8 mouse cellular contexts compared by ENCODE assay signal in genomic region chr10:79996272-79997033, GRCm38 (mm10). TPM values are rescaled to one million over a fixed set of nuclear protein-coding genes. Genes with fewer than 3 reads are reported as not detected.
DNase-seq lines count a peak whose midpoint lies in the region; ATAC-seq and TF ChIP-seq lines count a peak whose summit lies in the region.

Abca7 (plus strand) TSS chr10:79996494.

- H3K9ac ChIP-seq in embryonic facial prominence, embryonic 13.5 days, result peak within 1 kb of the TSS; percentile 64
- peak within 1 kb of the TSS; percentile 81 for H3K9ac ChIP-seq in heart, adult 2 months (ENCODE audit: low read depth, low read length)
- peak within 1 kb of the TSS; percentile 56 for H3K9ac ChIP-seq in limb, embryonic 12.5 days (replicated peaks)
- H3K9ac ChIP-seq in midbrain, embryonic 14.5 days (replicated peaks; ENCODE audit: low read length), result peak within 1 kb of the TSS; percentile 47

- peaks cover 16% of the 10 kb centered on the region for H3K4me1 ChIP-seq in embryonic facial prominence, embryonic 13.5 days
- peaks cover 3% of the 10 kb centered on the region; the same call in 1 of the 2 replicates for H3K4me1 ChIP-seq in heart, adult 2 months (ENCODE audit: control insufficient read depth, insufficient read depth, low read length)
- peaks cover 15% of the 10 kb centered on the region for H3K4me1 ChIP-seq in limb, embryonic 12.5 days (replicated peaks)
- H3K4me1 ChIP-seq in midbrain, embryonic 14.5 days (ENCODE audit: control insufficient read depth, insufficient read depth, low read length), result peaks cover 12% of the 10 kb centered on the region

- peak; percentile 58; the same call in 1 of the 2 replicates for TF ChIP-seq POLR2A in heart, adult 2 months (IDR thresholded peaks at IDR 0.05; ENCODE audit: insufficient read depth, low read depth, low read length)

- peak within 1 kb of the TSS; percentile 51 for H3K4me3 ChIP-seq in embryonic facial prominence, embryonic 13.5 days
- peak within 1 kb of the TSS; percentile 88 for H3K4me3 ChIP-seq in heart, adult 2 months
- peak within 1 kb of the TSS; percentile 49 for H3K4me3 ChIP-seq in limb, embryonic 12.5 days (replicated peaks)
- peak within 1 kb of the TSS; percentile 39 for H3K4me3 ChIP-seq in midbrain, embryonic 14.5 days (replicated peaks; ENCODE audit: low read depth, low read length)

- H3K79me2 ChIP-seq in heart, adult 2 months (replicated peaks; ENCODE audit: control insufficient read depth, insufficient read depth, low read length), result no peaks in the 10 kb centered on the region

- H3K9me3 ChIP-seq in embryonic facial prominence, embryonic 13.5 days, result peaks cover 3% of the 10 kb centered on the region; the same call in 1 of the 2 replicates
- 0 out of 2 replicates have a peak, but pooled peaks cover 4% of the 10 kb centered on the region for H3K9me3 ChIP-seq in limb, embryonic 12.5 days
- H3K9me3 ChIP-seq in midbrain, embryonic 14.5 days (ENCODE audit: control insufficient read depth, low read length), result peaks cover 3% of the 10 kb centered on the region; the same call in 1 of the 2 replicates

- peak; percentile 96 for DNase-seq in 416B (ENCODE audit: low read depth)
- peak; percentile 91 to 95 for DNase-seq in adrenal gland, postnatal 4 days (ENCODE audit: low spot score in 2 of 2)
- peak; percentile 96 to 100 for DNase-seq in heart, adult 2 months
- DNase-seq in kidney, adult 8-10 months, result peak; percentile 93 to 97
- DNase-seq in midbrain, embryonic 14.5 days, result peak; percentile 99
- DNase-seq in spleen, adult 12 weeks (ENCODE audit: low spot score), result peak; percentile 93

- peak; percentile 32; the same call in 1 of the 2 replicates for TF ChIP-seq CTCF in heart, adult 2 months (IDR thresholded peaks at IDR 0.05)

- peak within 1 kb of the TSS; percentile 66 for H3K27ac ChIP-seq in embryonic facial prominence, embryonic 13.5 days
- peak within 1 kb of the TSS; percentile 85 for H3K27ac ChIP-seq in heart, adult 2 months
- peak within 1 kb of the TSS; percentile 47 for H3K27ac ChIP-seq in limb, embryonic 12.5 days
- H3K27ac ChIP-seq in midbrain, embryonic 14.5 days (replicated peaks; ENCODE audit: low read depth, low read length), result peak within 1 kb of the TSS; percentile 61

- H3K27me3 ChIP-seq in embryonic facial prominence, embryonic 13.5 days, result peaks cover 21% of the 10 kb centered on the region
- no peaks in the 10 kb centered on the region for H3K27me3 ChIP-seq in heart, adult 2 months (ENCODE audit: control insufficient read depth, insufficient read depth, low read length)
- H3K27me3 ChIP-seq in limb, embryonic 12.5 days, result peaks cover 37% of the 10 kb centered on the region
- peaks cover 13% of the 10 kb centered on the region; the same call in 1 of the 2 replicates for H3K27me3 ChIP-seq in midbrain, embryonic 14.5 days (ENCODE audit: control insufficient read depth, insufficient read depth, low read length)

- peaks cover 39% of the 10 kb centered on the region for H3K36me3 ChIP-seq in embryonic facial prominence, embryonic 13.5 days
- no peaks in the 10 kb centered on the region for H3K36me3 ChIP-seq in heart, adult 2 months (ENCODE audit: control insufficient read depth, insufficient read depth, low read length)
- peaks cover 35% of the 10 kb centered on the region for H3K36me3 ChIP-seq in limb, embryonic 12.5 days
- H3K36me3 ChIP-seq in midbrain, embryonic 14.5 days (ENCODE audit: control insufficient read depth, insufficient read depth, low read length), result no peaks in the 10 kb centered on the region

- TF ChIP-seq EP300 in heart, adult 2 months (IDR thresholded peaks at IDR 0.05; ENCODE audit: insufficient read depth, low read depth, low read length), result peak; percentile 4; the same call in 1 of the 2 replicates

- H3K4me2 ChIP-seq in embryonic facial prominence, embryonic 13.5 days, result peak within 1 kb of the TSS; percentile 82
- peak within 1 kb of the TSS; percentile 88 for H3K4me2 ChIP-seq in limb, embryonic 12.5 days
- H3K4me2 ChIP-seq in midbrain, embryonic 14.5 days (ENCODE audit: low read length), result peak within 1 kb of the TSS; percentile 71

- intact Hi-C loops in heart, adult 2 months (cut with DNase I), result loop anchor here (2.0 kb wide), 2 partner anchors 42 to 70 kb away; partner anchors contain the start of genes Arid3a and Polr2e

- under 1% methylated on average over 34 of the region's 34 CpGs for WGBS in embryonic facial prominence, embryonic 13.5 days
- under 1% methylated on average over 34 of the region's 34 CpGs for WGBS in heart, adult 2 months
- under 1% methylated on average over 34 of the region's 34 CpGs for WGBS in limb, embryonic 12.5 days
- under 1% methylated on average over 34 of the region's 34 CpGs for WGBS in midbrain, embryonic 14.5 days

- ATAC-seq in embryonic facial prominence, embryonic 13.5 days (ENCODE audit: insufficient number of reproducible peaks, insufficient read depth, low FRiP score, low TSS enrichment, low read depth), result peak; percentile 68; the same call in 1 of the 2 replicates
- peak; percentile 81 for ATAC-seq in limb, embryonic 12.5 days (ENCODE audit: insufficient number of reproducible peaks, insufficient read depth, low FRiP score, low TSS enrichment, low read depth)
- ATAC-seq in midbrain, embryonic 14.5 days (ENCODE audit: low FRiP score, low TSS enrichment), result peak; percentile 89

RNA-seq across cellular contexts. Expression of gene Abca7, which starts in this region (rescaled TPM):
- total RNA-seq in adrenal gland, postnatal 4 days (2021), result 10 to 100 TPM; 21.9 to 23.0 TPM
- 2.2 and 2.6 TPM in 2 replicates for polyA plus RNA-seq in embryonic facial prominence, embryonic 13.5 days (2015; fragmentation: Nextera tagmentation; extraction: Ambion mirVana)
- total RNA-seq in heart, adult 2 months (2021), result 1 to 10 TPM; 6.6 to 8.0 TPM
- 9.2 and 10.8 TPM in 2 replicates for polyA plus RNA-seq in heart, adult 2 months (2012; rRNA removed)
- polyA plus RNA-seq in limb, embryonic 12.5 days (2016; fragmentation: Nextera tagmentation; extraction: Ambion mirVana), result 2.1 and 2.3 TPM in 2 replicates
- 3.7 and 4.1 TPM in 2 replicates for polyA plus RNA-seq in midbrain, embryonic 14.5 days (2014; fragmentation: Nextera tagmentation; extraction: Ambion mirVana)

Comparison
In these comparisons a context has a peak if more than half of its experiments do, and no peak if none do; other contexts are left out.
1. Peak in every context shown above with its lines: DNase-seq, ATAC-seq, H3K4me3 ChIP-seq and H3K27ac ChIP-seq.